Mouse (Mus musculus): ENCODE data around the gene Eif3i.

DNA sequence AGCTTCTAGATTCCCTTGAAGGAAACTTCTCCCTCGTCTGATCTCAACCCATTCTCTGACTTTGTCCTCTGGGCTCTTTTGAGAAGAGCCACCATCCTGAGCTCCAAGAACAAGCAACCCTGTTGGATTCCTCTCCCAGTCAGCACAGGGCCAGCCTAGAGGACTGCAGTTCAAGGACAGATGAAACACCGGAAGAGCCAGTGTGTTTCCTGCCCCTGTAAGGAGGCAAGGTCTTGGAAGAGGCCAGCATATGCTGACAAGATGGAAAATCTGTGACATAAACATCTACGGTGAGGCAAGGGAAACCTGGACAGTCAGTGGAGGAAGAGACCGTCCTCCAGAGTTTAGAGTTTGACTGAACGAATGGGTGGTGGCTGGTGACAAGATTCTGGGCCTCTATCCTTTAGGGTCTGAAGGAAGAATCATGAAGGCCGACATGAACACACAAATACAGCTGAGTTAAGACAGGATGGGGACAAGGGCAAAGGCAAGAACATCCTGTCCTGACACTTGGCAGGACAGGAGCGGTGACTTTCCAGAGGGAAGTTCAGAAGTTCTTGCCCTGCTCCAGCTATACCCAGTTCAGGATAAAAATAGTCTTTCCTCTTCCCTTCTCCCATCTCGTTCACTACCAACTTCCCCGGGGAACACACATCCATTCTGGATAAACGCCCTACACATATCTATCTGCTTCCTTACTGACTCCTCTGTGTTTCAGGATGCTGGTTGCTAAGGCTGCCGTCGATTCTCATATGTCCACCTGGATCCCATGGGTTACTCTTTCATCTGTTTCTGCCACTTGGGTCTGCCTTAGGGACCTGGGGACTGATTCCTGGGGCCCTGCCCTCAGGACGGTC, 28.0 kb downstream of the Eif3i start:
- no peak for TF ChIP-seq CTCF (IDR thresholded peaks at IDR 0.05 in 2 of 3, conservative IDR thresholded peaks at IDR 0.05 in 1 of 3; ENCODE audit: control insufficient read depth in 1 of 3, insufficient read depth in 1 of 3, low read depth in 2 of 3, low read length in 3 of 3, poor library complexity in 1 of 3, severe bottlenecking in 1 of 3)
- TF ChIP-seq POLR2A (IDR thresholded peaks at IDR 0.05; ENCODE audit: control insufficient read depth in 1 of 2, insufficient read depth in 1 of 2, low read depth in 1 of 2, low read length in 2 of 2, poor library complexity in 1 of 2): no peak
- no peak for TF ChIP-seq MXI1 (IDR thresholded peaks at IDR 0.05; ENCODE audit: low read depth, low read length)
- TF ChIP-seq CHD2 (IDR thresholded peaks at IDR 0.05; ENCODE audit: low read length): no peak
- no peak for TF ChIP-seq ZC3H11A (IDR thresholded peaks at IDR 0.05; ENCODE audit: low read depth, low read length)
- no peak for TF ChIP-seq MAX (IDR thresholded peaks at IDR 0.05; ENCODE audit: low read length)
- TF ChIP-seq ETS1 (IDR thresholded peaks at IDR 0.05; ENCODE audit: low read depth, low read length): no peak
- TF ChIP-seq MEF2A (IDR thresholded peaks at IDR 0.05; ENCODE audit: extremely low read depth, insufficient replicate concordance, low read depth, low read length, poor library complexity, severe bottlenecking): no peak
- TF ChIP-seq POLR2AphosphoS5 (IDR thresholded peaks at IDR 0.05; ENCODE audit: borderline replicate concordance, low read depth, low read length): no peak
- TF ChIP-seq SIN3A (IDR thresholded peaks at IDR 0.05; ENCODE audit: low read length): no peak
